Mouse (Mus musculus): Measurements from ENCODE around the gene Tas1r2.

The Tas1r2 gene

DNA sequence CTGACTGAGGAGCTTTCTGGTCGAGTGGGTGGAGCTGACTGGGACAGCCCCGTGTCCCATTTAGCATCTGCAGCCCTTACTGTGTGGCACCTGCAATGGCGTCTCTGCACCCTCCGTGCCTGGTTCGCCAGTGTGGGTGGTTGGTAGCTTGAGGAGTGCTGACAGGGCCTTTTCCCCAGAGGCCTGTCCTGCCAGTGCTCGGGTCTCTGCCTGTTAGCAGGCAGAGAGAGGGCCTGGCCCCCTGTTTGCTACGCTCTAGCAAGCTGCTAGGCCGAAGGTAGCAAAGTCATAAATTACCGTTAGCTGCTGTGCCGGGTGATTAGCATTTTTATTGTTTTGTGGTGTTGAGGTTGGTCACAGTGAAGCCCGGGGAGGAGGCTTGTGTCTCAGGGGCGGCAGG, 13.5 kb upstream of the Tas1r2 start:
- DNase-seq = no peak

DNA sequence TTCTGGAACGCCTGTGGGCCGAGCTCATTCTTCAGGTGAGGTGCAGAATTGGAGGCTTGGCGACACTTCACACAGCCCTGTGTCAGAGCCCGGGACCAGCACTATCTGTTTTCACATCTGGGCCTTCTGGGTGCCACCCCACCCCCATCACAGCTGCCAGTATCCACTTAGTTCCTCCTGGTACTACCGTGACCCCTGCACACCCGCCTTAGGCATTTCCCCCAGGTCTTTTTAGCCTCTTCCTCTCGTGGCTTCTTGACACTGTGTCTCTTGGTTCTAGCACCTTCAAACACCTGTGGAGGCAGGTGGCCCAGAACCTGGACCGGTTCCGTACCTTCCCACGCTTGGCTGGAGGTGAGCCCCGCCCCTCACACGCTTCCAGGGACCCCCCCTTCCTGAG, 13.0 kb upstream of the Tas1r2 start:
- DNase-seq = no peak

- DNase-seq = no peak
Observed at GRCm38 (mm10) chr4:139640775-139641174, 12.6 kb upstream of the Tas1r2 start.

GRCm38 (mm10) chr4:139641829-139642425, 11.4 kb upstream of the Tas1r2 start:
- DNase-seq = no peak

DNA sequence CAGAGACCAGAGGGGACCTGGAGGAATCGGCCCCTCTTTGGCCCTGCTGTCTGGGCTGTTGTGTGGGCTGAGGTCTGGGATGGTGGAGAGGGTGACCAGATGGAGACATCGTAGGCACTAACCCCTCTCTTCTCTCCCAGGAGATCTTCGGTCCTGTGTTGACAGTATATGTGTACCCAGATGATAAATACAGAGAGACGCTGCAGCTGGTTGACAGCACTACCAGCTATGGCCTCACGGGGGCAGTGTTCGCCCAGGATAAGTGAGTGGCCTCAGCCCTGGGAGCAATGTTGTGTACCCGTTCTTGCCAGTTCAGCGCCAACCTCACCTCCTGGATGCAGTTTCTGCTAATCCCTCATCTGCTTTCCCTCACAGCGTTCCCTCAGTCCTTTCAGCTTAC, 9.4 kb upstream of the Tas1r2 start:
- DNase-seq = peak; percentile 41 to 66

DNA sequence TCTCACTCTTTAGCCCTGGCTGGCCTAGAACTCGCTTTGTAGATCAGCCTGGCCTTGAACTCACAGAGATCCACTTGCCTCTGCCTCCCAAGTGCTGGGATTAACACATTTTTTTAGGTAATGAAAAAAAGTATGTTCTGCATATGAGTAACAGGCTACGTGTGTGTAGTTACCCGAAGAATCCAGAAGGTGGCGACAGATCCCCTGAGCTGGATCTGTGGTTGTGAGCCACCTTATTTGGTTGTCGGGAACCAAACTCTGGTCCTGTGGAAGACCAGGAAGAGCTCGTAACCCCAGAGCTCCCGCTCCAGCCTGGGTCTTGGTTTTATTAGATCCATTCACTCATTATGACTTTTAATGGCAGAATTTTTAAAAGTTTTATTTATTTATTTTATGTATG, 6.4 kb upstream of the Tas1r2 start:
- no peak for DNase-seq

- no peak for DNase-seq
Observed at GRCm38 (mm10) chr4:139650086-139650743, 3.1 kb upstream of the Tas1r2 start.

DNA sequence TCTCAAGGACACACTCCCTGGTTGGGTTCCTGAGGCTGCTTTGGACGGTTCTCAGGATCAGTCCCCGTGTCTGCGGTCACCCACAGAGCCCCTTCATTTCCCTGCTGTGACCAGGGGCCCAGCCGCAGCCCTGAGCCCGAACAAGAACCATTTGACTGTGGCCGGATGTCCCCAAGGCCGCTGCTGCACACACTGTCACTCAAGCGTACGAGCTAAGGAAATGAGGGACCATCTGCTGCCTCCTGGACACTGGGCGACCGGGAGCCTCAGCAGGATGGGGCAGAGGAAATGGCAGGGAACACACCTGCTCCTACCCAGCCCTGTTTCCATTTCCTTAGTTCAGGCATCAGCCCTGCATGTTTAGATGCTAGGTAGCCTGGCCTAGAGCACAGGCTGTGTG, 2.4 kb upstream of the Tas1r2 start:
- no peak for DNase-seq

GRCm38 (mm10) chr4:139661897-139662296, 8.6 kb downstream of the Tas1r2 start:
- no peak for DNase-seq

DNA sequence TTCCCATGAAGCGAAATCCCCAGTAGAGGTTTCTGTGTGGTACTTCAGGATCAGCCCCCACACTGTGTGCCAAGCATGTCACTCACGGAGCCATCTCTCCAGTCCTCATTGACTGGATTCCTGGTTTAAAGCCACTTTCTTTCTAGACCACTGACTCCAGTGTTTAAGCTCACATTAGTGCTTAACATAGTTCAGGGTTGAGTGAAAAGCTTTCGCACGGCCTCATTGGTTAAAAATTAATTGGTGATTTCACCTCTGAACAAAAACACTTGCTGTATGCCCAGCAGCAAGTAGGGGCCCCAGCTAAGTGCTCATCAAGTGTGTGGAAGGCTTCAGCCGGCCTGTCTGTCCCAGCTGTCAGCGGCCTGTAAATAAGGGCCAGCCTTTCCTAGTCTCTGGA, 14.3 kb downstream of the Tas1r2 start:
- no peak for DNase-seq

DNA sequence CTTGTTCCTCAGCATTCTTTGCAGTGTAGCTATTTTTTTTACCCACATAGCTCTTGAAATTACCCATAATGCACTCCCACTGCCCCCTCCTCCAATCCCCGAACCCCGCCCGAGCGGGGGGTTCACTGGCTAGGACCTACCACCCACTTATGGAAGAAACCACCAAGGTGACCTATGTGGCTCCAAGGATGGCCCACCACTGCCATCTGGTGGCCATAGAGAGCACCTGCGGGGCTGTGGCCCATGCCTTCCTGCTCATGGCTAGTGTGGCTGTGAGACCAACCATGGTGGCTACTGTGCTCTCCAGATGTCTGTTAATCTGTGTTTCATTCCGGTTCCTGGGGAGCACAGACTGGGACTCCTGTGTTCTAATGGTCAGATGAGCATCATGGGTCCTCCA, 16.5 kb downstream of the Tas1r2 start:
- DNase-seq = peak; percentile 16 to 62

- DNase-seq = no peak
Observed at GRCm38 (mm10) chr4:139675696-139676095, 22.4 kb downstream of the Tas1r2 start.

- DNase-seq = no peak
Observed at GRCm38 (mm10) chr4:139683728-139684638, 30.6 kb downstream of the Tas1r2 start.

DNA sequence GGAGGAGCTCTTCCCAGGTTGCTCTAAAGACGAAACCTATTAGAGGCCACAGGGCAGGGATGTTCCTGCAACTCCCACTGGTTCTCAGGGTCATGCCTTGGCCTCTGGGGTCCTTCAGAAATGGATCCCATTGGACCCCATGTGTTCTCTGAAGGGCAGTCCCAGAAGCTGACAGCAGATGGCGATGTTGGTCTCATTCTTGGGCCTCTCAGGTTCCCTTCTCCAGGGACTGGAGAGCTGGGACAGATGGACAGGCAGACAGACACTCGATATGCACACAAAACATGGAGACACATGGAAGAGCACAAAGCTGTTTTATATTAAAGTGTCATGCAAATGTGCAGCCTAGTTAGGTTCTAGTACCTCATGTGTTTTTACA, 31.3 kb downstream of the Tas1r2 start:
- DNase-seq = peak in 1 of 2 experiments; percentile 52

DNA sequence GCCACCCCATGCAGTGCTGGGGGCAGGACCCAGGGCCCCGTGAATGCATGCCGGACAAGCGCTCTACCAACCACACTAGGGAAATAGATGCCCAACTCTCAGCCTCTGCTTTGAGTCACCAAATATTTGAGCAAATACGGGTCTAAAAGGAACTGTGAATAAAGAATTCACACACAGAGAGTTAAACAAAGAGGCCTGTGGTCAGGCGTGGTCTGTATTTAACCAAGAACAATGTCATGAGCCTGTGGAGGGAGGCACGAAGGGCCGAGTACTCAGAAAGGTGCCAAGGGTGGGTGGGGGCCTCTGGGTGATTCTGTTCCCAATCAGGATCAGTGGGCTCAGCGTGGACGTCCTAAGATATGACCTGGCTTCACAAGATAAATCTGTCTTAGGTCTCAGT, 34.7 kb downstream of the Tas1r2 start:
- no peak for DNase-seq

DNA sequence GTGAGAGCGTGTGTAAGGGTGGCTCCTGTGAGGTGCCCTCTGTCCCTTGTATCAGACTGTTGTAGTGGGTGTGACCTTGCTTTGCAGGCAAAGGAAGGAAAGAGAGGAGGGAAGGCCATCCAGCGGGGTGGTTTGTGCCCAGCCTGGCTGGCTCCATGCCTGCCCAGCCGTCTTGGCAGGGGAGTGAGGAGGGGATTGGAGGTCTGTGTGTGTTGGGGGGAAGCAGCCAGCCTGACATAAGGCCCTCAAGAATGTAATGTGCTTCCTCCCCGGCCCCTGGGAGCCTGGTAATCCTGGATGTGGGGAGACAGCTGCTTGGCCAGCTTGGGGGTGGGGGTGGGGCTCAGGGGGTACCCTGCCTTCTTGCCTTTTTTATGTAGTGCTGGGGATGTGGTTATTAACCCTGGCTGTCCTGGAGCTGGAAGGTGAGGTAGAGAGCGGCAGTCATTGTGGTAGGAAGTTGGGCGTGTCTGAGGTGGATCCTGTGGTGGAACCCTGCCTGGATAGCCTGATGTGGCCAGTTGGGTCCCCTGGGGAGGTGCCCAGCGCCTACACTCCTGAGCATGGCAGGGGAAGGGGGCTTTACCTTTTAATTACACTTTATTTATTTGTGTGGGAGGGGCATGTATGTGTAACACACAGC, 36.4 kb downstream of the Tas1r2 start:
- DNase-seq = no peak

GRCm38 (mm10) chr4:139693315-139693714, 40.0 kb downstream of the Tas1r2 start:
- no peak for DNase-seq

GRCm38 (mm10) chr4:139697755-139698154, 44.4 kb downstream of the Tas1r2 start:
- no peak for DNase-seq

DNA sequence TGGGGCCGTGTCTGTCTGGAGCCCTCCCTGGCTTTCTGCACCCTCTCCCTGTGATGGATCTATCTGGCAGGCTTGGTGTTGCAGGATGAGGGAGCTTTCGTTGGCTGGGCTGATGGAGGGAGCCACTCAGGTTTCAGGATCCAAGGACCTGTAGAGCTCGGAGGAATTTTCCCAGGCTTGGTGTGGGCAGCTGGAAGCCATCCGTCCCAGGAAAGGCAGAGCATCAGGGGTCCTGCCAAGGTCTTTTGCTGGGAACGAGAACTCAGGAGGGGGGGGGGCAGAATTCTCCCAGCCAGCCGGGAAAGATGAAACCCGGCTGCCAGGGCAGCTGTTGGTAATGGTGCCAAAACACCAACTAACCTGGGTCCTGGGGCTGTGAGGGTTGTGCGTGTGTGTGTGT, 45.3 kb downstream of the Tas1r2 start:
- DNase-seq = no peak

DNA sequence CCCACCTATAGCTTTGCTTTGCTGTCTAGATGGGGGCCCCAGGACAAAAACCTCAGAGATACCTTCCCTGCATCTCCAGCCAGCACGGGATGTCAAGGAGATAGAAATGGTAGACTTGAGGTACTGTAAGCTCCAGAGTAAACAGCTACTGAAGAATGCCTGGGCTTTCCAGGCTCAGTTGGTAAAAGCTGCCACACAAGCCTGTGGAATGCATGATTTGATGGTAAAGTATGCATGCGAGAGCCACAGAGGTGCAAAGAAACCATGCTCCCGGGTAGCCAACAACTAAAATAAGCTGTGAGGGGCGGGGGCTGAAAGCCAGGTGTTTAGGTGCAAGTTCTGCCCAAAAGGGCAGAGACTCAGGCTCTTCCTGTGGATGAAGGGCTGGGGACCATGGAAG, 49.6 kb downstream of the Tas1r2 start:
- DNase-seq = no peak

DNA sequence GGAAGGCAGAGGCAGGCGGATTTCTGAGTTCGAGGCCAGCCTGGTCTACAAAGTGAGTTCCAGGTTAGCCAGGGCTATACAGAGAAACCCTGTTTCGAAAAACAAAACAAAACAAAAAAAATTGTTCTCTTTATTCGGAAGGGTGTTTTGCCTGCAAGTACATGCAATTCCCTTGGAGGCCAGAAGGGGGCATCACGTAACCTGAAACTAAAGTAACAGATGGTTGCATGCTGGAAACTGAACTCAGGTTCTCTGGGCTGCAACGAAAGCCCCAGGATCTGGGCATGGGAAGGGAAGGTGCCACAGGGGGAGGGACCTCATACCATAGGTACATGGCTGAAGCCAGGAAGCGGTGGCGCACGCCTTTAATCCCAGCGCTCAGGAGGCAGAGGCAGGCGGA, 50.1 kb downstream of the Tas1r2 start:
- DNase-seq = peak in 1 of 2 experiments; percentile 11

DNA sequence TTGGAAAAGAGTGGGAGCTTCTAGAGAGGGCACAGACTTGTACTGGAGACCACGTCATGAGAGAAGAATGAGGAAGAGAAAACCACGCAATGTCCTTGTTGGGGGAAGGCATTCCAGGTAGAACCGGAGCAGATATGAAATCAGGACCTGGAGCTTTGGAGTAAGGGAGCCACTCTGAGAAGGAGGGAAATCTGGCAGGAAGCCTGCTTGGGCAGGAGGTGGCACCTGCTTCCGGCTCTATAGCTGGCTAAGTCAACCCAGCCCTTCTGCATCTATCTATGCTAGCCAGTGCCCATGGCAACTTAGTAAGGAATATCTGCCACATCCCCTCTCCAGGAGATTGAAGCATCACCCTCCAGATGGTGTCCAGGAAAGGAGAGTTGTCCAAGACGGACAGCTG, 52.6 kb downstream of the Tas1r2 start:
- no peak for DNase-seq

Data from spleen, adult 18-20 months (tissue).